Mouse (Mus musculus): ENCODE measurements at regions not wholly inside any gene's neighbourhood (a gene's known extent, or its start where the extent isn't known, plus 50 kb on each side); places are given as distances from the start of the nearest gene placed in this dataset.

DNA sequence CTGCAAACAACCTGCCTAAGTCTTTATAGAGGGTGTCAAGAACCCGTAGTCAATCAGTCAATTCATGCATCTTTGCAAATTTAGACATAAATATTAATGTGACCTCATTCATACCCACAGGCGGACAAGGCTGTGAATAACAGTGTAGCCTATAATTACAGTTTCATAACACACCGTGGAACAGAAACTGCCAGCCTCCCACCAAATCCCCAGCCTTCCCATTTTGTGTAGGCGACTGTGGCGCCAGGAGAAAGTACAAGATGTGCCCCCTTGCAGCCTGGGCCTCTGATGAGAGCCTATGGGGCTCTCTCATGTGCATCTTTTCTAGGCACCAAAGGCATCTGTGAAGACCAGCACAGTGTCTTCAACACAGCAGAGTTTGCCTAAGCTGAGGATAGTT, 477.8 kb upstream of the Camk1g start:
- no peaks in the 10 kb centered on the region for H3K27me3 ChIP-seq (ENCODE audit: insufficient read depth, low read length)
- no peak for TF ChIP-seq CTCF (IDR thresholded peaks at IDR 0.05; ENCODE audit: low read depth, low read length)
- no peak for TF ChIP-seq POLR2AphosphoS5 (IDR thresholded peaks at IDR 0.05; ENCODE audit: insufficient replicate concordance, low read depth, low read length)
- no peak for TF ChIP-seq GATA1 (IDR thresholded peaks at IDR 0.05; ENCODE audit: borderline replicate concordance, low read length)
- no peak overlapping the region for H3K4me3 ChIP-seq (ENCODE audit: low read depth, low read length)
- ATAC-seq (ENCODE audit: extremely low read depth, insufficient number of reproducible peaks, low FRiP score, poor library complexity, severe bottlenecking) (no peak), DNase-seq (ENCODE audit: low spot score) (no peak)
- no peaks in the 10 kb centered on the region; the same call in 1 of the 2 replicates for H3K9me3 ChIP-seq (replicated peaks)
- H3K4me1 ChIP-seq (ENCODE audit: insufficient read depth, low read depth, low read length), result no peaks in the 10 kb centered on the region
- no peaks in the 10 kb centered on the region for H3K36me3 ChIP-seq (replicated peaks)

DNA sequence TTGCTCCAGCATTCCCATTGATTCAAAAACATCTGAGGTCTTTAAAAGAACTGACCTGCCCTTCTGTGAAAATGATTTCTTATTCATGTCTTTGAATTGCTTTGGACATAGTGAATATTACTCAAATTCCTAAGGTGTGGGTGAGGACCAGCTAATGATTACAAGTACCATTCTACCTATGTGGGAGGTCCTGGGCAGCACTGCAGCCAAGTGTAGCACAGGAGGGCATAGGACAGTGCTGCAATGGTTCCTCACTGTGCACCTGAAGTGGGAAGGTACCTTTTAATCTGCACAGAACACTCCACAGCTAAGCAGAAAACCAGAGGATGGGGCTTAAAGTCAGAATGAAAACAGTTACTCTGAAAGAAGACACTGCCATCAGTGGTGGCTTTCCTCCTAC, 474.8 kb upstream of the Camk1g start:
- Histone ChIP-seq H3K4me1 (ENCODE audit: insufficient read depth, low read depth, low read length) (no peaks in the 10 kb centered on the region), H3K9me3 (replicated peaks) (no peaks in the 10 kb centered on the region), H3K27me3 (ENCODE audit: insufficient read depth, low read length) (no peaks in the 10 kb centered on the region), H3K4me3 (ENCODE audit: low read depth, low read length) (no peak overlapping the region), H3K36me3 (replicated peaks) (no peaks in the 10 kb centered on the region)
- DNase-seq (ENCODE audit: low spot score) (no peak), ATAC-seq (ENCODE audit: extremely low read depth, insufficient number of reproducible peaks, low FRiP score, poor library complexity, severe bottlenecking) (no peak)
- TF ChIP-seq GATA1 (IDR thresholded peaks at IDR 0.05; ENCODE audit: borderline replicate concordance, low read length) (no peak), POLR2AphosphoS5 (IDR thresholded peaks at IDR 0.05; ENCODE audit: insufficient replicate concordance, low read depth, low read length) (no peak), TAL1 (conservative IDR thresholded peaks at IDR 0.05; ENCODE audit: low read depth, low read length) (no peak), CTCF (IDR thresholded peaks at IDR 0.05; ENCODE audit: low read depth, low read length) (no peak), GATA2 (IDR thresholded peaks at IDR 0.05; ENCODE audit: borderline replicate concordance, low read depth, low read length) (no peak)

DNA sequence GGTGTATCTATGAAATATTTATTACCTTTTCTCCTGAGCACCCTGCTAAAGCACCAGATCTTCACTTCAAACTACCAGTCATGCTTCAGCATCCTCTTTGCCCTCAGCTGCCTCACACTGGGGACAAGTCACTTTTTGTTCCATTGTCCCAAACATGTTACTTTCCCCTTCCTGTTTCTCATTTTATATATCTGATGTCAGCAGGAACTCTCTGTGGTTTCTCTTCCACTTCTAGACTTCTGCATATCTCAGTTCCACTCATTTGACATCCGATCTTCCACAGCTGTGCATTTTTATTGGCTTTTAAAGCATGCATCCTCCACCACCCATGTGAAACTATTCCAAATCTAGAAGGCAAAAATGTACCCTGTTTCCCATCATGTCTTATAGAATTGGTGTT, 474.4 kb upstream of the Camk1g start:
- DNase-seq (ENCODE audit: low spot score) (no peak), ATAC-seq (ENCODE audit: extremely low read depth, insufficient number of reproducible peaks, low FRiP score, poor library complexity, severe bottlenecking) (no peak)
- no peak for TF ChIP-seq GATA1 (IDR thresholded peaks at IDR 0.05; ENCODE audit: borderline replicate concordance, low read length)
- no peak for TF ChIP-seq TAL1 (conservative IDR thresholded peaks at IDR 0.05; ENCODE audit: low read depth, low read length)
- no peak for TF ChIP-seq POLR2AphosphoS5 (IDR thresholded peaks at IDR 0.05; ENCODE audit: insufficient replicate concordance, low read depth, low read length)
- TF ChIP-seq GATA2 (IDR thresholded peaks at IDR 0.05; ENCODE audit: borderline replicate concordance, low read depth, low read length), result no peak
- TF ChIP-seq CTCF (IDR thresholded peaks at IDR 0.05; ENCODE audit: low read depth, low read length), result no peak

DNA sequence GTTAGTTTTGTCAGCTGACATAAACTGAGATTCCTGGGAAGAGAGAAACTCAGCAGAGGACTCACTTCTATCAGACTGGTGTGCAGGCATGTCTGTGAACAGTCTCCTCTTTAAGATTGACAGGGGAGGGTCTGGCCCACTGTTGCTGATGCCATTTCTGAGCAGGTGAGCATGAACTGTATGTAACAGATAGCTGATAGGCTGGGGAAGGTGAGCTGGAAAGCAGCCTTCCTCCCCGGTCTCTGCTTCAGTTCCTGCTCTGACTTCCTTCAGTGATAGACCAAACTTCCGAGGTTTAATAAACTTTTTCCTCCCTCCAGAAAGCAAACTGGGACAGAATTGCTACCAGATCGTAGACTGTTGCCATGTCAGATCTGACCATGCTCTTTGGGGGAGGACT, 430.9 kb upstream of the Camk1g start:
- no peaks in the 10 kb centered on the region for H3K27me3 ChIP-seq (ENCODE audit: insufficient read depth, low read length)
- ATAC-seq (ENCODE audit: extremely low read depth, insufficient number of reproducible peaks, low FRiP score, poor library complexity, severe bottlenecking) (no peak), DNase-seq (ENCODE audit: low spot score) (no peak)
- H3K36me3 ChIP-seq (replicated peaks), result no peaks in the 10 kb centered on the region
- no peak for TF ChIP-seq GATA2 (IDR thresholded peaks at IDR 0.05; ENCODE audit: borderline replicate concordance, low read depth, low read length)
- no peaks in the 10 kb centered on the region for H3K9me3 ChIP-seq (replicated peaks)
- H3K4me1 ChIP-seq (ENCODE audit: insufficient read depth, low read depth, low read length), result no peaks in the 10 kb centered on the region
- no peak overlapping the region for H3K4me3 ChIP-seq (ENCODE audit: low read depth, low read length)

More for the DNA sequence above, 474.4 kb upstream of the Camk1g start:
- Histone ChIP-seq H3K9me3 (replicated peaks) (no peaks in the 10 kb centered on the region), H3K36me3 (replicated peaks) (no peaks in the 10 kb centered on the region), H3K27me3 (ENCODE audit: insufficient read depth, low read length) (no peaks in the 10 kb centered on the region), H3K4me1 (ENCODE audit: insufficient read depth, low read depth, low read length) (no peaks in the 10 kb centered on the region), H3K4me3 (ENCODE audit: low read depth, low read length) (no peak overlapping the region)

DNA sequence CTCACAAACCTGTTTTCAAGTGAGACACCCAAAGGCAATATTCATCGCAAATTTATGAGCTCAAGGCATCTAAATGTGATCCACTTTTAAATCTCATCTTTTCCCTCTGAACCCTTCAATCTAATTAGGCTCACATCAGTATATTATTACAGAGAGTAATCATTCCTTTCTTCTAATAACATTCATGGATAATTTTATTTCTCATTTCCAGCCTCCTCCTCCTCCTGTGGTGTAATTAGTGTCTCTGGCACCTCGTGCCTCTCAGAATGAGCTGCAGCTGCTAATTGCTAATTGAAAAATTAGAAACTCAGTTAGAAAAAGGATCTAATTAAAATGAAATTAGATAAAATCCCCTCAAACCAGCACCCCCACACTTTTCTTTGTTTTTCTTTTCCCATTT, 420.5 kb upstream of the Camk1g start:
- H3K27me3 ChIP-seq (ENCODE audit: insufficient read depth, low read length), result no peaks in the 10 kb centered on the region
- no peak overlapping the region for H3K4me3 ChIP-seq (ENCODE audit: low read depth, low read length)
- H3K36me3 ChIP-seq (replicated peaks), result no peaks in the 10 kb centered on the region
- TF ChIP-seq POLR2AphosphoS5 (IDR thresholded peaks at IDR 0.05; ENCODE audit: insufficient replicate concordance, low read depth, low read length) (no peak), TAL1 (conservative IDR thresholded peaks at IDR 0.05; ENCODE audit: low read depth, low read length) (no peak)
- H3K9me3 ChIP-seq (replicated peaks), result no peaks in the 10 kb centered on the region
- no peak for DNase-seq (ENCODE audit: low spot score)
- no peaks in the 10 kb centered on the region for H3K4me1 ChIP-seq (ENCODE audit: insufficient read depth, low read depth, low read length)
- no peak for ATAC-seq (ENCODE audit: extremely low read depth, insufficient number of reproducible peaks, low FRiP score, poor library complexity, severe bottlenecking)

DNA sequence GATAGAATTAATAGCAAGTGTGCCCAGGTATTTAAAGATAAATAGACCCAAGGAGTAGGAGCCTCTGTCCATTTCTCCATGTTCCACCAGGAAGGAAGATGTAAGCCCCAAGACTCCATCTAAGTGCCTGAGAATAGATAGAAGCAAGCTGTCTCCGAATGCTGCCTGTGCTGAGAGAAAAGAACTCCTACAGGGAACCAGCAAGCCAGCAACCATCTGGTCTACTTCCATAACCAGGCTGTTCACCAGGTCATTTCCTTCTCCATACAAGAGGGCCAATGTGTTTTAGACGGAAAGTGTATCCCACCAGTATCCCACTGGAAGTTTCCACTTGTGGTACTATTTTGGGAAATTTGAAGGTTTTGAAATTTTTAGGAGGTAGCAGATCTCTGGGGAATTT, 418.4 kb upstream of the Camk1g start:
- ATAC-seq (ENCODE audit: extremely low read depth, insufficient number of reproducible peaks, low FRiP score, poor library complexity, severe bottlenecking), result no peak
- Histone ChIP-seq H3K36me3 (replicated peaks) (no peaks in the 10 kb centered on the region), H3K27me3 (ENCODE audit: insufficient read depth, low read length) (no peaks in the 10 kb centered on the region), H3K4me3 (ENCODE audit: low read depth, low read length) (no peak overlapping the region), H3K9me3 (replicated peaks) (no peaks in the 10 kb centered on the region), H3K4me1 (ENCODE audit: insufficient read depth, low read depth, low read length) (no peaks in the 10 kb centered on the region)
- TF ChIP-seq TAL1 (conservative IDR thresholded peaks at IDR 0.05; ENCODE audit: low read depth, low read length), result no peak
- no peak for TF ChIP-seq POLR2AphosphoS5 (IDR thresholded peaks at IDR 0.05; ENCODE audit: insufficient replicate concordance, low read depth, low read length)
- TF ChIP-seq CTCF (IDR thresholded peaks at IDR 0.05; ENCODE audit: low read depth, low read length), result no peak
- no peak for TF ChIP-seq GATA1 (IDR thresholded peaks at IDR 0.05; ENCODE audit: borderline replicate concordance, low read length)
- no peak for TF ChIP-seq GATA2 (IDR thresholded peaks at IDR 0.05; ENCODE audit: borderline replicate concordance, low read depth, low read length)
- DNase-seq (ENCODE audit: low spot score), result no peak

DNA sequence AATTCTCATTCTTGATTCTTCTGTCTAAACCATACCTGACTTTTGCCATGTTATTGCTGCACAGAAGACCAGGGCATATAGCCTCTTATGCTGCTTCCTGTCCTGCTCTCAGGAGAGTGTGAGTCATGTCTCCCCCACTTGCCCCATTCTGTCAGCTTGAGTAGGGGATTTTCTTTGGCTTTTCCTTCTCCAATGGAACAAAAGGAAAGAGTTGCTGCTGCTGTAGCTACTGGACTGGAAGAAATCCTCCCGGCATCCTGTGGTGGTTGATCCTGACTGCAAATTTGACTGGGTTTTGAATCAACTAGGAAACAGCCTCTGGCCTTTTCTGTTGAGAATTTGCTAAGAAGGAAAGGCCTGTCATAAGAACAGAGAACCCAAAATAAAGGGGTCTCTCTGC, 417.3 kb upstream of the Camk1g start:
- no peaks in the 10 kb centered on the region for H3K9me3 ChIP-seq (replicated peaks)
- H3K4me3 ChIP-seq (ENCODE audit: low read depth, low read length), result no peak overlapping the region
- no peak for TF ChIP-seq TAL1 (conservative IDR thresholded peaks at IDR 0.05; ENCODE audit: low read depth, low read length)
- no peak for TF ChIP-seq GATA1 (IDR thresholded peaks at IDR 0.05; ENCODE audit: borderline replicate concordance, low read length)
- no peak for TF ChIP-seq GATA2 (IDR thresholded peaks at IDR 0.05; ENCODE audit: borderline replicate concordance, low read depth, low read length)
- TF ChIP-seq POLR2AphosphoS5 (IDR thresholded peaks at IDR 0.05; ENCODE audit: insufficient replicate concordance, low read depth, low read length), result no peak
- no peak for TF ChIP-seq CTCF (IDR thresholded peaks at IDR 0.05; ENCODE audit: low read depth, low read length)
- H3K36me3 ChIP-seq (replicated peaks), result no peaks in the 10 kb centered on the region
- H3K27me3 ChIP-seq (ENCODE audit: insufficient read depth, low read length), result no peaks in the 10 kb centered on the region
- no peaks in the 10 kb centered on the region for H3K4me1 ChIP-seq (ENCODE audit: insufficient read depth, low read depth, low read length)
- ATAC-seq (ENCODE audit: extremely low read depth, insufficient number of reproducible peaks, low FRiP score, poor library complexity, severe bottlenecking) (no peak), DNase-seq (ENCODE audit: low spot score) (no peak)
